Mouse (Mus musculus) fibroblast of lung, adult 2 months (primary cell): ENCODE results near the gene Zfp827.
"Not testable (repeated sequence)": the region's sequence is repeated elsewhere in the genome, so short reads cannot be mapped to it uniquely, and the experiment has no call there.

ENCODE experiments used
- DNase-seq: peaks from one replicate; pipeline ENCODE4 v3.0.0-alpha.2; 2011; ENCODE audit warnings: low read depth

The Zfp827 gene

GRCm38 (mm10) chr8:79112480-79112879 lies 84.2 kb downstream of the Zfp827 start:
- no peak for DNase-seq

- no peak for DNase-seq
Observed at GRCm38 (mm10) chr8:79113533-79113932, 85.3 kb downstream of the Zfp827 start.

- peak; percentile 49 for DNase-seq
Observed at GRCm38 (mm10) chr8:79114561-79114960, 86.3 kb downstream of the Zfp827 start.

GRCm38 (mm10) chr8:79116436-79116835 lies 88.2 kb downstream of the Zfp827 start:
- DNase-seq = no peak

GRCm38 (mm10) chr8:79117711-79118110 lies 89.5 kb downstream of the Zfp827 start:
- no peak for DNase-seq

GRCm38 (mm10) chr8:79121614-79122013 lies 93.4 kb downstream of the Zfp827 start:
- DNase-seq = no peak

- DNase-seq = no peak
Observed at GRCm38 (mm10) chr8:79124231-79124630, 96.0 kb downstream of the Zfp827 start.

GRCm38 (mm10) chr8:79127211-79127816 lies 99.1 kb downstream of the Zfp827 start:
- DNase-seq = no peak

- not testable (repeated sequence) for DNase-seq
Observed at GRCm38 (mm10) chr8:79128534-79128933, 100.3 kb downstream of the Zfp827 start.

GRCm38 (mm10) chr8:79139614-79140013 lies 111.4 kb downstream of the Zfp827 start:
- DNase-seq = peak; percentile 48

- DNase-seq = no peak
Observed at GRCm38 (mm10) chr8:79140981-79141380, 112.7 kb downstream of the Zfp827 start.

GRCm38 (mm10) chr8:79141592-79141991 lies 113.4 kb downstream of the Zfp827 start:
- no peak for DNase-seq

- DNase-seq = no peak
Observed at GRCm38 (mm10) chr8:79143729-79144128, 115.5 kb downstream of the Zfp827 start.

- no peak for DNase-seq
Observed at GRCm38 (mm10) chr8:79145210-79145609, 117.0 kb downstream of the Zfp827 start.

- DNase-seq = no peak
Observed at GRCm38 (mm10) chr8:79145626-79146025, 117.4 kb downstream of the Zfp827 start.

- no peak for DNase-seq
Observed at GRCm38 (mm10) chr8:79148799-79149198, 120.6 kb downstream of the Zfp827 start.

GRCm38 (mm10) chr8:79149880-79150279 lies 121.6 kb downstream of the Zfp827 start:
- no peak for DNase-seq

GRCm38 (mm10) chr8:79150544-79151192 lies 122.4 kb downstream of the Zfp827 start:
- DNase-seq = no peak

- DNase-seq = no peak
Observed at GRCm38 (mm10) chr8:79151644-79152043, 123.4 kb downstream of the Zfp827 start.

- DNase-seq = no peak
Observed at GRCm38 (mm10) chr8:79153201-79153600, 125.0 kb downstream of the Zfp827 start.

GRCm38 (mm10) chr8:79153637-79154036 lies 125.4 kb downstream of the Zfp827 start:
- no peak for DNase-seq

GRCm38 (mm10) chr8:79155556-79156161 lies 127.4 kb downstream of the Zfp827 start:
- no peak for DNase-seq

- no peak for DNase-seq
Observed at GRCm38 (mm10) chr8:79157366-79157765, 129.1 kb downstream of the Zfp827 start.
